Mouse (Mus musculus) ovary, postnatal 10 days (tissue): Measurements from ENCODE around the gene Prkg1.
A peak's percentile ranks its signal among the peaks of the same experiment; 100 is the strongest.
"Not testable (repeated sequence)": the region's sequence is repeated elsewhere in the genome, so short reads cannot be mapped to it uniquely, and the experiment has no call there.

Experiments
- DNase-seq: peaks from one replicate; pipeline ENCODE4 v3.0.0; 2022; ENCODE audit warnings: low spot score

Prkg1 gene

DNA sequence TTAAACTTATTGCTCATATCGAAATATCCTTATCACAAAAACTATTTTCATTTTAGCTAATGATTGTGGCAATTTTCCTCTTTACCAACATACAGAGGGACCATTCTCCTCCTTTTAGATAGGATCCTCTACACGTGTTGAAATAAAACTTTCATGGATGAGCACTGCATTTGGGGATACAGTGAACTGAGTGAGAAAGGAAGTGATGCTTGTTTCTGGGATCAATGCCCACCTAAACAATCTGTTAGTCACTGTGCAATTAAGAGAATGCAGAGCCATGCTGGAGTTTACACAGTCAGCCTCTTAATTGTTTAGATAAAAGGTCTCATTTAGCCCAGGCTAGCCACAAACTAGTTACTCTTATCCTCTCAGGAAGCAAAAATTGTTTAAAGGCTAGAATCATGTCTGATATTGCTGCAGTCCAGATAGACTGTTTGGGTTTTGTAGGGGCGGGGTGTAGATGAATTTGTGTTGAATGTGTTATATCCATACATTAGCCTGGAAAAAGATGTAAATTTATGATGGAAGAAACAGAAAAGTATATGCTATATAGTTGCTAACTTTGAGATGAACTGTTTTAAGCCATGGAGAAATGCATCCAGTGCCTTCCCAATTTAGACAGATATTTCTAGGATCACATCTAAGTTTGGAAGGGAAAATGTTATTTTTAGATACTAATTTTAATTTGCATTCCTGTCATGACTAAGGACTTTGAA, 1151.5 kb downstream of the Prkg1 start:
- no peak for DNase-seq

DNA sequence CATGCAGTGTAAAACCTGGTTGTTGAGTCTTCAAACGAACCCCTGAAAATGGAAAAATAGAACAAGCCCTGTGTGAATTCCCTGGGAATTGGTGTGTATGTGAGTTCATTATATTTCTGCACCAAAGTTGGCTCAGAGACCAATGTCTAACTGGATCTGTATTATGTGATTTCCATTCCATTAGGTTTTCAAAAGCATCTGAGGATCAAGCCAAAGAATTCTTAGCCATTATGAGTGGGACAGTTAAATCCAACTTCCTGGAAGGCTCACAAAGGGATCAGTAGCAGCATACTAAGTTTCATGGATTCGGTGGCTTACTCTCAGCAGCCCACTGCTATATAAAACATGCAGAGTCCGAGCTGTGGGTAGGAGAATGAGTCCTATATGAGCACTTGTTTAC, 1178.5 kb downstream of the Prkg1 start:
- no peak for DNase-seq

DNA sequence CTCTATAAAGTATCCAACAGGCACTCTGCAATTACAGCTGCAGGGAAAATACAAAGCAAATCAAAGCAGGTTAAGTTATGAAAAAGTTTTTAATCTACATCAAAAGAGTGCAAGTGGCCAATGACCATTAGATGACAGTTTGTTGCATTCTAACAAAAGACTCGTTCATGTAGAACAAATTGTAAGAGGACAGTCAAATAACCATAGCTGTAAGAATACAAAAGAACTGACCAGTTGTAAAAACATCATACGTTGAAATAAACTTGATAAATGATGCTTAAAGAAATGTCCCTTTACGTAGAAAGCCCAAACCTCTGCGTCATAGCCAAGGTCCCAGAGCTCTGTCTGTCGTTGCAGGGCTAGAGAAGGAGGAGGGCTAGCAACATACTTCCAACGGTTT, 1200.3 kb downstream of the Prkg1 start:
- DNase-seq = no peak

DNA sequence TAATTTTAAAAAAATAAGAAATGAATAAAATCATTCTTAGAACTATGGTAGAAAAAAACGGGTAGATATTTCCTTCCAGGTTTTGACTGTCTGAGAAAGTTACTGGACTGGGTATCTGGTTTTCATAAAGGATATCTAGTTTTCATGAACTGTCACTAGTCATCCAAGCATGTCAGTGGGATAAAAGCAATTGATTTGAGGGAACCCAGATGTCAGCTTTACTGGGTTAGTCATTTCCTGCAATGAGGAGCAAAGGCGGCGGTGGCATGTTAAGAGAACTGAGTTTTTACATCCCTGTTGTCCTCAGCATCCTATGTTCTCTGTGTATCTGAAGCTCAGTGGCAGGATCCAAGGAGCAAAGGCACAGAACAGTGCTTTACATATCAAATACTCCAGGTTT, 1201.0 kb downstream of the Prkg1 start:
- DNase-seq = no peak

DNA sequence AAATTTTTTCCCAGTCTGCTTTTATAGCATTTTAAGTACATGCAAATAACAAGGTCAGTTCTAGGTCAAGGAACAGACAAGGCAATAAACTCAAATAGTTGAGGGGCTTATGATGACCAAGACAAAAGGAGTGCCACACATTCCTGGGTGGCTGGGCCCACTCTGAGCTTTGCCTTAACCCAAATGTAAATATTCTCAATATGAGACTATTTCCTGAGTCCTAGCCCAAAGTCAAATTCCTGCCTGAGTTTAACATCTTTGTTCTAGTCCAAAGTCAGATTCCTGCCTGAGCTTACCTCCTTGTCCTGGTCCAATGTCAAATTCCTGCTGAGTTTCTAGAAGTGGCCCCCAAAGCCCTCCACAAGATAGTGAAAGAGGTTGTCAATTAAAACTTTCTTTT, 1206.8 kb downstream of the Prkg1 start:
- DNase-seq = no peak

DNA sequence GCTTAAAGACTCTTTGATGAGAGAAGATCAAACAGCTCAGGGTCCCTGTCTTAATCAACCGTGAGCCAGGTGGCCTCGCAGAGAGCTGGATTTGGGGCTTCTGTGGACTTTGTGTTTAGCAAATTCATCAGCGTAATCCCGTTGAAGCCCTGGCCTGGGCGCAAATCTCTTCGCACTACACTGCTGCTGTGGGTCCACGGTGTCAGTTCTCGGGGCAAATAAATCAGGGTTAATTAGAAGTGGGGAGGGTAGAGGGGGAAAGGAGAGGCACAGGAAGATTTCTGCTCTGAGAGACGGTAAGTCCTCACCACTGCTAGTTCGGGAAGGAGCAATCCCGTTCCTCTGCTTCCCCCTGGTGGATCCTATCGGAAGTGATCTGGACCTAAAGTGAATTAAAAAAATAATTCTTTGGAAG, 1210.4 kb downstream of the Prkg1 start:
- peak; percentile 35 for DNase-seq

DNA sequence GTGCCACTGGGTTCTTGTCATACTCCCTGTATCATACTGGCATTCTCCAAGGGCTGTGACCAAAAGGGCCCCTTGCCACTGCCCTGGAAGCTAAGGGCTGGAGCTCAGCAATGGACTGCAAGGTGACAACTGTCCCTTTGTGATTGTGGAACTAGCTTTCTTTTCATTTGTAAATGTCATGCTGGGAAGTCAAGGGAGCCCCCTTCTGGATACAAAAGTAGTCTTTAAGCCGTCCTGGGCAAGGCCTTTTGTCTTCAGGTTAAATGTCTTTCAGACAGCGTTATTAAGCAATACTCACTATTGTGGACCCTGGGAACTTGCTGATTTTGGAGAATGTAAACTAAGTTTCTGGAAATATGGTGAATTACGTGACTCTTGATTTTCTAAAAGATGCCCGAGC, 1211.1 kb downstream of the Prkg1 start:
- no peak for DNase-seq

DNA sequence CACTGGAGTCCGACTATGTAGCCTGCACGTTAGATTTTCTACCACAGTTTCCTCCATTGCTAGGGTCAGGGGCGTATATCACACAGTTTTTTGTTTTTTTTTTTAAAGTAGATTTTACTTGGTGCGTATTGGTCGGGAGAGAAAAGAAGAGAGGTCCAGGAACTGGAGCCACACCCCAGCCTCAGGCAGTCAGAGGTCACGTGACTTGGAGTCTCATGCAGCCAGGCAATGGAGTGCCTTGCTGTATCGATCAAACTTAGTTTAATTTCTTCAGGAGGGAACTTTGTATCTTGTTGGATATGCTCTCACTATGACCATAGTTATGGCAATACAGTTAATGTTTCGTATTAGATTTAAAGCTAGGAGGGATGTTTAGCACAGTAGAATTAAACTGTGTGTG, 1212.6 kb downstream of the Prkg1 start:
- no peak for DNase-seq

DNA sequence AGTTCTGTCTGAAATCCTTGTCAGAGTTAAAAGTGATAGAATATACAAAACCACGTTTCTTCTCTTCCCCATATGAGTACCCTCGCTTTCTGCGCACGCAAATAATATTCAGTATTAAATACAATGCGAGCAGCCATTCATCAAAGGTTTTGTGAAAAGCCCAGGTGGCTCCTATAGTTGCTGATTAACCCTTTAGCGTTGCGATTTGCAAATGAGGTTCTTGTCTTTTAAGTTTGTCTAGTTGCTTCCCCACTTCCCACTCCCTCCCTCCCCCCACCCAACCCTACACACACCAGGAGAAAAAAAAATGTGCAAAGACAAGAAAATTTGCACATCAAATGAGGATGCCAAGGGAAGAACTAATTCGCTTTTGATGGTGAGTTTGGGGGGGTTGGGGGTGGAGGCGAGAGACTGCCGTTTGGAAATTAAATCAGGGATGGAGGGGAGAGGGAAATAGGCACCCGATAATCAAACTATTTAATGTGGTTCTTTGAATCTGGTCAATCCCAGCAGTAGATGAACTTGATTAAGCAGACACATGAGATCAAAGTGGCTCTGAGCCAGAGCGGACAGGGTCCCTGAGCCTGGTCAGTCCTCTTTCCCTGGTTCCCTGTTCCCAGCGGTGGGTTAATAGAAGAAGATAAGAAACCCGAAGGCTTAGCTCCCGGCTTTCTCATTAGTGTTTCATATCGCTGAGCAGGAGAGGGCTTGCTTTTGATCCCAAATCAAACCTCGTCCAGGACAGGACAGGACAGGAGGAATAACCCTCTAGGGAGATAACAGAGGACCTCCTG, 1214.8 kb downstream of the Prkg1 start:
- no peak for DNase-seq

DNA sequence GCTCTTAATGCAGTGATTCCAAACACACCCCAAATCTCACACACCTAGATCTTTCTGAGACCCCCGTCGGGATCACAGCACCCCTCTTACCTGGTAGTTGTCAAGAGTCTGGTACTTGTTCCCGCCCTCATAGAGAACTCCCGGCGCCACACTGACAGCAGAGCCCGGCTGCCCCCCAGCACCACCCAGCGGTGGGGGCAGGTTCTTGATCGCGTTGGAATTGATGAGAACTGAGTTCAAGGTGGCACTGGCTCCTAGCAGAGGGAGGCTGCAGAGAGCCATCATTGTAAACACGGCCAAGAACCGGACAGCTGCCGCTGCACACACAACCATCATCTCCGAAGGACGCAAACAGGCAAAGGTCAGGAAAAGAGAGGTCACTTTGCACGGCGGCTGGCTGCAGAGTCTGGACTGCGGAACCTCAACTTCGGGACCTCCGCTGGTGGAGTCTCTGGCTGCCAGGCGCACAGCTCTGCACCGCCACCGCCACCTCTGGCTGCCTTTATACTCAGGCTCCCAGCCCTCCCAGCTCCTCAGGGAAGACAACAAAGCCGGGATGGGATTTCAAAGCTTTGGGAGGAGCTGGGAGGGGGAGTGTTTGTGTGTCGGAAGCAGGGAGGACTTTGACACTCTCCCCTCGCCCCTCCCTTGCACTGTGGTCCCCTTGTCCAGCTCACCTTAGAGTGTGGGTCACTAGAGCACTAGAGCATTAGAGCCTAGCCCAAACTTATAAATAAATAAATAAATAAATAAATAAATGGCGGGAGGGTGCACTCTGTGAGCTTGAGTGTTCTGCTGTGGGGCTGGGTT, 1215.6 kb downstream of the Prkg1 start, which contains the start of gene Dkk1:
Gene Dkk1 (minus strand): TSS at position 622 of the 810 bp plus-strand sequence.
- DNase-seq = no peak

DNA sequence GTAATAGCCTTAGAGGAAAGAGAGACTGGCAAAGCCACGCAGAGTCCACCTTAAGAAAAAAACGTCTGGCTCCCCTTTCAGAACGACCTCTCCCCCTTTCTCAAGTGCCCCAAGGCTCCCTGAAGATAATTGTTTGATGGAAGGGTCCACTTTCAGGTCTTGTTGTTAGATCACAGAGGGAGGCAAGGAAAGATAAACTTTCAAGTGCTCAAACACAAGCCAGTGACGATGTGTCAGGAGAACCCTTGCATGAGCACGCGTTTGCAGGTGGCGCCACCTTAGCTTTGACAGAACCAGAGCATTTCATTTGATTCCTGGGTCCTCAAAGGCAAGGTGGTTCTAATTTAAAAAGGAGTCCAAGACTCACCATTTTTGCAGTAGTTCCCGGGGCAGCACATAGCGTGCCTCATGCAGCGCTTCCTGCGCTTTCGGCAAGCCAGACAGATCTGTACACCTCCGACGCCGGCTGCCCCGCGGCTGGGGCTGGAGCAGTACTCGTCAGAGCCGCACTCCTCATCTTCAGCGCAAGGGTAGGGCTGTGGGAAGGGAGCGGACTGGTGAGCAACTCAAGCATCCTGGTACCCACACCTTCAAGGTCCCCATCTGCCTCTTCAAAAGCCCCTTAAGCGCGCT, 1216.3 kb downstream of the Prkg1 start:
- DNase-seq = no peak

DNA sequence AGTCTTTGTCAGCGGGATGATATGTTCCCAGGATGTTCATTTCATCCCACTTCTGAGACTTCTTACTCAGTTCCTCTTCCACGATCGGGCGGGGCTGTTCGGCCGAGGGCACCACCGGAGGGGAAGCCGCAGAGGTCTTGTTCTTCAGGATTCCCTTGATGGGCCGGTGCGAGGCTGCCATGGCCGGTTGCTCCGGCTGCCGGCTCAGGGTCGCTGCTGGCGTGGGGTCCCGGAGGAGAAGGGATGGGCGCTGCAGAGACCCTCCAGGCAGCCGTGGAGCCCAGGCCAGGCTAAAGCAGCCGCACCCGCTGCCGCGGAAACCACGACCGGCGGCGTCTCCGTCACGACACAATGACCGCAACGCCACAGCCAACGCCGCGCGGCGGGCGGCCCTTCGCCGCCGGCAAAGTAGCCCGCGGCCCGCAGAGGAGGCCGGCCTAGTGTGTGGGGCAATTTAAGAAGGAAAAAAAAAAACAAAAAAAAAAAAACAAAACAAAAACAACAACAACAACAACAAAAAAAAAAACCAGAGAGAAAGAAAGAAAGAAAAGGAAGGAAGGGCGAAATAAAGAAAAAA, 1225.4 kb downstream of the Prkg1 start:
- DNase-seq = not testable (repeated sequence)

DNA sequence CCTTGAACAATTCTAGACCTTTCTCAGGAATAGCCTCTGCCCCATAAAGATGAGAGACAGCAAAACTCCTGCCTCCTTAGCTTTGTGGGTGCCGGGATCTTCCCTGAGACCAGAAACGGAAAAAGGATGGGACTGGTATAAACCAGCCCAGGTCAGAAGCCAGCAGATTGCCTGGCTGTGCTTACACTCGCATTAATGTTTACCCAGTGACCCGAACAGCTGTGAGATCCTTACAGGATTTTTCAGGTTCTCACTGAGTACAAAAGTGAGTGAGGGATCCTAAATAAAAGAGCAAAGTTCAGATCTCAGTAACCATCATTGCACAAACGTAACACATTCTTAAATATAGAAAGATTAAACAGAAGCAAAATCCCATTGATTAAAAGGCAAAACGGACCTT, 1248.1 kb downstream of the Prkg1 start:
- no peak for DNase-seq
